Mouse (Mus musculus): ENCODE data around the gene Usp36. TPM values are rescaled to one million over a fixed set of nuclear protein-coding genes. Genes with fewer than 3 reads are reported as not detected.

Gene Usp36
- total RNA-seq, 2 experiments from 2014 or later: 29.3 to 30.3 TPM

DNA sequence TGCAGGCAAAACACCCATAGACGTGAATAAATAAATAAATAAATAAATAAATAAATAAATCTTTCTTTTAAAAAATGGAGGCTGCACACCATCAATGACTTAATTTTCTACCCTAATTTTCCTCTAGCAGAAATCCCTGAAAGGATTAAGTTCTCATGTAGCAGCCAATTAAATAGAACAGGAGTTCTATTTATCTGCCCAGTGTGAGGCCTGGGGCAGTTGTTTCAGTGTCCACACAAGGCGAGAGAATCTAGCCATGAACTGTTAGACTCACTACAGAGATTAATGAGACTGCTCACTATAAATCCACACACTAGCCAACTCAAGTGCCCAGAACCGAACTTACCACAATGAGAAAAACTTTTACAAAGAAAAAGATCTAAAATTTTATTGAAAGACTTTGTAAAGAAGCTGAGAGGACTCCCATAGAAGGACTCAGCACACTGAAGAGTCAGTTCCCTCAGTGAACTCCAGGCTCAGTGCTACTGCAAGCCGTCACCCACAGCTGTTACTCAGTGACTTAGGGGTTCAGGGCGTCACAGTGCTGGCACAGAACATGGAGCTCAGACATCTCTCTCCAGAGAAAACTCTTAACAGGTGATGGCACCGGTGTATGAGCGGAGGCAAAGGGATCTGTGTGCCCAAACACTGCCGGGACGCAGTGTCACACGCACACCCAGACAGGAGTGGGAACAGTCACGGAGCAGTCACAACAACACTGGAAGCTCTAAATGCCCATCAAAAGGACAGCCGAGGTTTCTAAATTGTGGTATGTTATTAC is 64.8 kb downstream of the Usp36 start:
- no peak for DNase-seq (ENCODE audit: low spot score in 2 of 2)

DNA sequence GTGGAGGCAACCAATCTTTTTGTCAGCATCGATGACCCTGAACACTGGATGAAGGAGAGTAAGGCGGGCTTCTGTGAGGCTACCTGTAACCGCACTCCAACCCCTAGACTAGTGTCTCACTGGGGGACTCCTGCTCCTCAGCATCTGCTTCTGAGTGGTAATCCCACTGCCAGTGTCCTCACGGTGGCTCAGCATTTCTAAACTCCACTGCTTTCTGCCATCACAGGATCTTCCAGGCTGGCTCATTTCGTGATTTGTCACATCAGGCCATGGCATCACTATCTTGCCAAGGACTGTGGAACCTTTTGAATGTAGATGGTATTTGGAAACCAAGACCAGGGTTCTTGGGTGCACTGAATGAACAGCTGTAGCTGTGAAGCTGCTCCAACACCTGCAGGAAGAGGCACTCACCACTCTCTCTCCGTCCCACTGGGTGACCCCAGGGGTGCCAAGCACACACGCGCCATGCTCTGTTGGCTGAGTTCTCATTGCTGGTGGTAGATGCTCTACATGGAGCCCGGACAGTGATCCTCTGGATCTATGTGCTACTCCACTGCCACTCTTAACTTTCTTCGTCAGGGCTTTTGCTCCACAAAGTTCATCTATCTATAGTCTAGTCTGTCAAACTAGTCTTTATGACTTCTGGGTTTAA is 66.5 kb downstream of the Usp36 start:
- DNase-seq (ENCODE audit: low spot score in 2 of 2): no peak

GRCm38 (mm10) chr11:118222917-118223316 is 67.1 kb downstream of the Usp36 start:
- no peak for DNase-seq (ENCODE audit: low spot score in 2 of 2)

DNA sequence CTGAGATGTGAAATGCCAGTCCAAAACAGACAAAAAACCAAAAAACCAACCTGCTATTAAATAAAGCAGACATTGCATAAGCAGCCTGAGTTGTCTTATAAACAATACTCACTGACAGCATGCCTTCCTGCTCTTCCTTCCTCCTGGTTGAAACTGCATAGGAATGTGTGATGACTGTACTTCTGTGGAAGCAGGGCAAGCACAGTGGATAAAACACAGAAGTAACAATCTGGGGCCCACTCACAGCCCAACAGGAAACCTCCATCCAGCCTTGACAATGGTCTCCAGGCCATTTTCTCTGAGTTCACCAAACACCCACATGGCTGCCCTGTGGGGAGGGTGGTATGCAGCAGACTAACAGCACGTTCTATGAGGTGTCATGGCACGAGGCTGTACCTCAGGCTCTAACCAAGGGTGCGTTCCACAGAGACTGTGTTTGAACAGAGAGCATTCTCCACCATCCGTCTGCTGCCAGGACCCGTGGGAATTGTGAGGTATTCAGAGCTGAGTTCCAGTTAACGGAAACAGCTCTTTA is 67.6 kb downstream of the Usp36 start:
- no peak for DNase-seq (ENCODE audit: low spot score in 2 of 2)

- DNase-seq (ENCODE audit: low spot score in 2 of 2): peak; percentile 47 to 69
These were observed 69.3 kb downstream of the Usp36 start for GRCm38 (mm10) chr11:118220561-118221262.

DNA sequence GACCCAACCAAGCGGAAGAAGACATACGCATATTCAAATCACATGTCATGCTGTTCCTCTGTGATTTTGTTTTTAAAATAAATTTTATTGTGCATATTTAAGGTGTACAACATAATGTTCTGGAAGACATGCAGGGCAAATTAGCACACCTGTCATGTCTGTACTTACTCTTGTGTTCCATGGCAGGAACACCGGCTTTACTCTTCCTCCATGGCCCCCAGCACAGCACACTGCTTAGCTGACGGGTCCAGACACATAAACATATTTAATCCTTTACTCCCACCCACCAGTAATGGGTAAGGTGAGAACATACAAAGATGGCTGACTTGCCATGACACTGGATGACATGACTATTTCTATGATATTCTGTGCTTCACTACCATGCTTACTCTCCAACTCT is 71.0 kb downstream of the Usp36 start:
- DNase-seq (ENCODE audit: low spot score in 2 of 2): no peak

GRCm38 (mm10) chr11:118216468-118216867 is 73.6 kb downstream of the Usp36 start:
- DNase-seq (ENCODE audit: low spot score in 2 of 2): no peak

DNA sequence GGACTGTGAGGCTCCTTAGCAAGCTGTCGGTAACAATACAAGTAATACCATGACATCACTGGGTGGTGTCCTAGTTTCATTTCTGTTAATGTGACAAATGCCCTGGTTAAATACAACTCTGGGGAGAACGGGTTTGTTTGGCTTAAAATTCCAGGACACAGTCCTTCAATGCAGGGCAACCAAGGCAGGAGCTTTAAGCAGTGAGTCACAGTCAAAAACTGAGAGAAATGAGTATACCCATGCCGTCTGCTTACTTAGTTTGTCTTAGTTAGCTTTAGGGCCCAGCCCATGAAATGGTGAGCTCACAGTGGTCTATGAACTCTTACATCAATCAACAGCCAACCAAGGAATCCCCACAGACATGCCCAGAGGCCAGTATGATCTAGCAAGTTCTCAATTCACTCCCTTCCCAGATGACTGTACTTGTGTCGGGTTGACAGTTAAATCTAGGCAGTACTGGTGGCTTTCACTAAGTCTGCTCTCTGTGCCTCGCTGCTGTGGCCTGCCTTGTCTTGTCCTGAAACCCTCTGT is 74.1 kb downstream of the Usp36 start:
- DNase-seq (ENCODE audit: low spot score in 2 of 2): no peak

DNA sequence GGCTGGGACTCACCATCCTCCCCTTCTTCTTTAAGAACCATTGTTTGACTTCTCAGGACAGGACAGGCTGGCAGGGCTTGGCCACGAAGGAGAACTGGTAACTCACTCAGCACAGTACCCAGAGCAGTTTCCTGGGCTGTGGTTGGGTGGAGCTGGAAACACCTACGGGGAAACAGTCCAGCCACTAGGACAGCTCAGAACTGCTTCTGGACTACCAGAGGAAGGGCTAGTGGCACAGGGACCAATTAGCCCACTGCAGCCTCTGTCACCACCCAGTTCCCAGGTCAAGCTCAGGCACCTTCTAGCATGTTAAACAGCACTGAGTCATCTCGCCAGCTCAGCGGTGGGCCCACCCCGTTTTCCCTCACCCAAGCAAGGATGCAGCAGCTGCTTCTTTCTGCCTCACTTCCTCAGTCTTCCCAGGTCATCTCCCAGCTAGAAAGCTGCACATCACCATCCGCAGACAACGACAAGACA is 77.4 kb downstream of the Usp36 start:
- peak in 1 of 2 experiments; percentile 28 for DNase-seq (ENCODE audit: low spot score in 2 of 2)

GRCm38 (mm10) chr11:118211749-118212635 is 78.1 kb downstream of the Usp36 start:
- peak in 1 of 2 experiments; percentile 57 for DNase-seq (ENCODE audit: low spot score in 2 of 2)

DNA sequence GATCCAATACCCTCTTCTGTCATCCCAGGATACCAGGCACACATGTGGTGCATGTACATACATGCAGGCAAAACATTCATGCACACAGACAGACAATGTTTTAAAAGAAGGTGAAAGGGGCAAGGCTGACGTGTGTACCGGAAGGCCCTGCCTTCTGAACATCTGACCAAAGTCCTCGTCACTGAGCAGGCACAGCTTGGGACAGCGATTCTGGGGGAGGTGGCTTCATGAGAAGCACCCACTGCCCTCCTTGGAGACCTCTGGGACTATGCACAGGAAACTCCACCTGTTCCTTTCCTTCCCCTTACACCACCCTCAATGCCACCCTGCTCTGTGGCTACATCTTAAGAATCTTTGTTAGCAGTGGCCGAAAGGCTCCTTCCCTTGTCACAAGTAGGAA is 79.1 kb downstream of the Usp36 start:
- DNase-seq (ENCODE audit: low spot score in 2 of 2): no peak

DNA sequence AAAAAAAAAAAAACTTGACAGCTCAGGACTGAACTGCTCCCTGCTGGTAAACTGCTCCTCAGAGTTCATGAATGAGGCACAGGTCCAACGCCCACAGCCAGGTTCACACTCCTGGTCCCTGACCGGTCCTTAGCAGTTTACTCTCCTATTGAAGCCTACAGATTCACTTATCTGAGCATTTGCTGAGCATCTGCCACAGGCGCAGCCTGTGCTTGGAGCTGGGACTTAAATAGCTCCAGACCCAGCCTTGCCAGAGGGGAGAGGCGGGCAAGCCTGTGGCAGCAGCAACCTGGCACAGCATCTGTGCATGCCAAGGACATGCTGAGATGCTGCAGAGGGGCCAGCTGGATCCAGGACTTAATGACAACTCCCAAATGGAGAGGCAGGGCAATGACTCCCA is 79.9 kb downstream of the Usp36 start:
- peak; percentile 59 to 77 for DNase-seq (ENCODE audit: low spot score in 2 of 2)

Other genes starting within 250 kb of the Usp36 start
- gene Dnah17, start 159.6 kb downstream of the Usp36 start, total RNA-seq (2021): under 1 TPM; 0.12 to 0.30 TPM
- 10 to 100 TPM; 62.0 to 68.2 TPM for gene Cyth1, start 41.7 kb downstream of the Usp36 start, total RNA-seq (2021)
- 1 to 10 TPM in 1 of 2 experiments, under 1 TPM in 1; 0.82 to 1.3 TPM for gene Cep295nl, start 52.3 kb upstream of the Usp36 start, total RNA-seq (2021)
- gene Timp2, start 65.5 kb upstream of the Usp36 start, total RNA-seq (2021): 100 to 1,000 TPM; 232 to 261 TPM
- gene Lgals3bp, start 111.8 kb upstream of the Usp36 start, total RNA-seq (2021): 10 to 100 TPM; 21.7 to 21.9 TPM
- 10 to 100 TPM; 38.7 to 40.4 TPM for gene Cant1, start 128.8 kb upstream of the Usp36 start, total RNA-seq (2021)
- 1 to 10 TPM; 4.3 to 4.6 TPM for gene C1qtnf1, start 138.0 kb upstream of the Usp36 start, total RNA-seq (2021)
- 10 to 100 TPM; 13.3 to 14.1 TPM for gene Engase, start 186.6 kb upstream of the Usp36 start, total RNA-seq (2021)

Data from left cerebral cortex, adult 18-20 months (tissue).